Mouse (Mus musculus) right cerebral cortex, postnatal 36 days (tissue): ENCODE results near the gene Farsa.

Source experiments
- DNase-seq, 2 experiments: peaks; one replicate each; pipeline ENCODE4 v3.0.0; 2022; ENCODE audit warnings: low spot score in 2 of 2, mixed read lengths in 1 of 2

The Farsa gene

GRCm38 (mm10) chr8:84910551-84910950 is 53.8 kb downstream of the Farsa start:
- no peak for DNase-seq

GRCm38 (mm10) chr8:84911854-84912253 is 55.1 kb downstream of the Farsa start:
- DNase-seq = no peak

GRCm38 (mm10) chr8:84912391-84912790 is 55.6 kb downstream of the Farsa start:
- no peak for DNase-seq

GRCm38 (mm10) chr8:84912895-84913501 is 56.2 kb downstream of the Farsa start:
- DNase-seq = peak; percentile 59 to 69

- no peak for DNase-seq
These were observed 56.7 kb downstream of the Farsa start for GRCm38 (mm10) chr8:84913502-84913900.

GRCm38 (mm10) chr8:84913960-84914359 is 57.2 kb downstream of the Farsa start:
- DNase-seq = no peak

- no peak for DNase-seq
These were observed 58.5 kb downstream of the Farsa start for GRCm38 (mm10) chr8:84915269-84915668.

GRCm38 (mm10) chr8:84917781-84918180 is 61.0 kb downstream of the Farsa start:
- DNase-seq = no peak

- no peak for DNase-seq
These were observed 61.9 kb downstream of the Farsa start for GRCm38 (mm10) chr8:84918646-84919045.
